7 mouse cellular contexts compared by ENCODE assay signal in the genomic region with DNA sequence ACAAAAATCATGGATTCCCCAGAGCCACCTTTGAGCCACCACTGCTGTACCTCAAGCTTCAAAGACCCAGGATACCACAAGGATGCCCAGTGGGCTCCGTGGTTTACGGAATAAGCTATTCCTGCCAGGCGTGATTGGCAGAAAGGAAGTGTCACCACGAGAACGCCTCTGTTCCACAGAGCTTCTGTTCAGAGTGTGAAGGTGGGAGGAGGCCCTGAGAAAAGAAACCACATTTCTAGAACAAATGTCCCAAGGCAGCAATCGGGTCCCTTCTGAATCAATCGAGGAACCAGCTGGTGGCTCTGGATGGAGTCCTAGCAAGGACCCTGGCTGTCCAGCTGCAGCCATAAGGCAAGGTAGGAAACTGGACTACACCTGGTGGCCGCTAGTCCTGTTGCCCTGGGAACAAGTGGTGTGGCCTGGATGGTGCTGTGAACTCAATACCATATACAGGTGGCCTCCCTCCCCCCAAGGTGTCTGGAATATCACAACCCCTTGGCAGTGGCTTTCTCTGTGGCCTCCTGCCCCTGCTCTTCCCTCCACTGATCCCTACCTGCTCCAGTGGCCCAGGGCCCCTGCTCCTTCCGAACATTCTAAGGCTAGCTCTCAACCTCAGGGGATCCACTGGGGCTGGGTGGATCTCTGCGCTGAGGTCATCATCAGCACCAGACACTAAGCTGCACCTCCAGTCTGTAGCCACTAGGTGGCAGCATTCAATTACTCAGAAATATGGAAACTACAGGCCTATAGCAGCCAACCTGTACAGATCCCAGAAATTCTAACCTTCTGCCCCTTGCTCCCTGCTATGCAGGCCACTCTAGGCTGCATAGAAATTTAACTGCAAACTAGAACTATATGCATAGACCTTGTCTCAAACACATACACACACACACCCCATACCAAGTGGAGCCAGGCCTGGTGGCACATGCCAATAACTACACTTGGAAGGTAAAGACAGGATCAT.
A peak's percentile ranks its signal among the peaks of the same experiment; 100 is the strongest.
DNase-seq lines count a peak whose midpoint lies in the region; ATAC-seq lines count a peak whose summit lies in the region.

No protein-coding gene starts in this region.

- H3K4me2 ChIP-seq in hindbrain, embryonic 13.5 days, result no peak overlapping the region

- 75% methylated on average over 10 of the region's 10 CpGs for WGBS in hindbrain, embryonic 13.5 days

- no peaks in the 10 kb centered on the region for H3K9me3 ChIP-seq in hindbrain, embryonic 13.5 days

- peaks cover 41% of the 10 kb centered on the region for H3K4me1 ChIP-seq in hindbrain, embryonic 13.5 days (replicated peaks)

- peak overlapping the region; percentile 74; the same call in 1 of the 2 replicates for H3K27ac ChIP-seq in hindbrain, embryonic 13.5 days

- no peaks in the 10 kb centered on the region for H3K27me3 ChIP-seq in hindbrain, embryonic 13.5 days

- ATAC-seq in hindbrain, embryonic 13.5 days (ENCODE audit: low FRiP score), result peak; percentile 61

- H3K36me3 ChIP-seq in hindbrain, embryonic 13.5 days, result peaks cover 76% of the 10 kb centered on the region

- no peak overlapping the region for H3K4me3 ChIP-seq in hindbrain, embryonic 13.5 days

- peak; percentile 57 for DNase-seq in T-cell, adult 2 months (ENCODE audit: low spot score)
- DNase-seq in cerebellum, adult 9-10 months, result peak; percentile 89
- peak; percentile 71 to 88 for DNase-seq in frontal cortex, adult 2 months (ENCODE audit: extremely low spot score in 1 of 2, low spot score in 1 of 2)
- DNase-seq in layer of hippocampus, postnatal 10 days (ENCODE audit: low spot score in 2 of 2), result peak; percentile 67 to 73
- peak; percentile 79 for DNase-seq in lung, postnatal 10 days
- peak; percentile 84 for DNase-seq in right cerebral cortex, adult 18-20 months

- H3K9ac ChIP-seq in hindbrain, embryonic 13.5 days, result no peak overlapping the region
